Mouse (Mus musculus) embryonic fibroblast, embryonic 13.5 days (primary cell): ENCODE data around the gene Arhgap4. TPM values are rescaled to one million over a fixed set of nuclear protein-coding genes. Genes with fewer than 3 reads are reported as not detected.

Source experiments
- H3K27ac ChIP-seq: 2 replicates; pipeline ENCODE4 v1.5.1; 2012; ENCODE audit warnings: low read length, control low read depth, inconsistent platforms; ENCODE audit not compliant: insufficient read depth
- H3K4me1 ChIP-seq: 2 replicates; pipeline ENCODE4 v1.6.1; 2011; ENCODE audit warnings: low read length; ENCODE audit not compliant: control insufficient read depth, insufficient read depth
- H3K4me3 ChIP-seq: 2 replicates; pipeline ENCODE4 v1.5.1; 2011; ENCODE audit warnings: mild to moderate bottlenecking, control low read depth, low read length; ENCODE audit not compliant: insufficient read depth
- CTCF ChIP-seq: IDR thresholded peaks from 2 replicates; pipeline ENCODE4 v1.5.1; 2011; ENCODE audit warnings: mild to moderate bottlenecking, control low read depth, low read length, moderate library complexity, borderline replicate concordance; ENCODE audit not compliant: insufficient read depth
- POLR2A ChIP-seq: IDR thresholded peaks from 2 replicates; pipeline ENCODE4 v1.6.1; 2011; ENCODE audit warnings: low read depth, mild to moderate bottlenecking, control low read depth, low read length, moderate library complexity
- polyA plus RNA-seq: library from polyadenylated mRNA; stranded (reverse); fragments of >200 nt; gene quantifications from 2 replicates; pipeline ENCODE4 v1.2.4, GENCODE M21; 2011; ENCODE audit warnings: low read depth; ENCODE audit not compliant: missing spikeins, insufficient read length

Arhgap4 gene
- polyA plus RNA-seq, 1 experiment, result 0.72 TPM

DNA sequence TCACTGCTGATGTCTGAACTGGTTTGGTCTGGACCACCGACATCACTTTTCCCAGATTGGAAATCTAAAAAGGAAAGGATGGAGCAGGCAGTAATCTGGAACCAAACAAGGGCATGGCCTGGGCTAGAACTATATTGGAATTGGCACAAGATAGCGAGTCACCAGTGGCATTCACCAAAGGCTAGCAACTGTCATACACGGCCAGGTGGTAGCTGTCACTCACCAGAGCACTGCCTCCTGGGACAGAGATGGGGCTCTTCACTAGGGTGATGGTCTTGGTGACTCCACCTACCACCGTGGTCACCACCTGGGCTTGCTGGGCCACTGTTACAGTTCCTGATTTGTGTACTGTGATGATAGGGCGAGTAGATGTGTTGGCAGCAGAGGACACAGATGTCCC is 30.9 kb upstream of the Arhgap4 start:
- no peaks in the 10 kb centered on the region for H3K4me1 ChIP-seq
- TF ChIP-seq POLR2A, result no peak
- no peak overlapping the region for H3K27ac ChIP-seq
- H3K4me3 ChIP-seq, result no peak overlapping the region

DNA sequence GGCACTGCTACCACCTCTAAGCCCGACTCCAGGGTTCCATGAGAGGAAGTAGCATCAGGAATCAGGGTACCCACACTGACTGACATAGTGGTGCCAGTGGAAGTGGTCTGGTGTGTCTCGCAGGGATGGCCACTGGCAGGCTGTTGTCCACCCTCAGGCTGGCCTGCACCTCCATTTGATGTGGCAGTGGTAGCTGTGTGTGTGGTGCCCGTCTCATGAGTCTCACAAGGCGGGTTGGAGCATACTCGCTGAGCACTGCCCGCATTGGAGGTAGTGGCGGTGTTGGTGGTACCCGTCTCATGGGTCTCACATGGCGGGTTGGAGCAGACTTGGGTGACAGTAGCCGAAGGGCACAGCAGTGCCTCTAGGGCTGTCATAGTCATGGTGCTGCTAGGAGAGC is 27.7 kb upstream of the Arhgap4 start:
- no peak overlapping the region for H3K4me3 ChIP-seq
- no peaks in the 10 kb centered on the region for H3K4me1 ChIP-seq
- TF ChIP-seq CTCF (no peak), POLR2A (no peak)
- H3K27ac ChIP-seq, result no peak overlapping the region

DNA sequence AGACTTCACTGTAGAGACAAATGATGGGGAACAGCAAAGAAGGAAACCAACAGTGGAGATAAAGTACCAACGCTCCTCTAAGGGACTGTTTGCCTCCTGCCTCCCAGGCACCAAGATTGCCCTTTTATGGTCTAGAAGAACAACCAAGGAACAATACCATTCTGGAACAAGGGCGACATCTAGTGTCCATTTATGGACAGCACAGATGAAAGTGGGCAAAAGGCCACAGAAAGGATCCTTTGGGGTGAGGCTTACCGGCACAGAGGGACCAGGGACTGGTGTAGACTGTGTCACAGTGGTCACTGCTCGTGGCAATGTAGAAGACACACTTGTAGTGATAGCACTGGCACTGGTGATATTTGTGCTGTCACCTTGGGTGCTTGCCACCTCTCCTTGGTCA is 27.0 kb upstream of the Arhgap4 start:
- H3K4me3 ChIP-seq, result no peak overlapping the region
- TF ChIP-seq CTCF (no peak), POLR2A (no peak)
- H3K27ac ChIP-seq, result no peak overlapping the region
- H3K4me1 ChIP-seq, result no peaks in the 10 kb centered on the region

DNA sequence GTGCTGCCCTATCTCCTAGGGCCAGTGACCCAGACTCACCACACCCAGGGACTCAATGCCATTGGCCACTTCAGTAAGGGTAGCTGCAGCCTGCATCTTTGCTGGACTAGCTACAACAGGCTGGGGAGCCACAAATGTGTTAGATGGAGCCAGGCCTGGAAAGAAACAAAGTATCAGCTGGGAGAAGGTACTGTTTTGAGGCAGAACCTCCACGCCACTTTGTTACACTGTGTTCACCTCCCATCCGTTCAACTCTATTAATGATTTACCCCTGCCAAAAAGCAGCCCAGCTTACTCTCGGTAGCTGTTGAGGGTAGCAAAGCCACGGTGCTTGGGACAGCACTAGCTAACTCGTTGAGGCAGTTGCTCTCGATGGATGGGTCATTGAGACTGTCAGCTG is 25.2 kb upstream of the Arhgap4 start:
- Histone ChIP-seq H3K27ac (no peak overlapping the region), H3K4me3 (no peak overlapping the region), H3K4me1 (no peaks in the 10 kb centered on the region)
- TF ChIP-seq POLR2A, result no peak
- TF ChIP-seq CTCF, result no peak

DNA sequence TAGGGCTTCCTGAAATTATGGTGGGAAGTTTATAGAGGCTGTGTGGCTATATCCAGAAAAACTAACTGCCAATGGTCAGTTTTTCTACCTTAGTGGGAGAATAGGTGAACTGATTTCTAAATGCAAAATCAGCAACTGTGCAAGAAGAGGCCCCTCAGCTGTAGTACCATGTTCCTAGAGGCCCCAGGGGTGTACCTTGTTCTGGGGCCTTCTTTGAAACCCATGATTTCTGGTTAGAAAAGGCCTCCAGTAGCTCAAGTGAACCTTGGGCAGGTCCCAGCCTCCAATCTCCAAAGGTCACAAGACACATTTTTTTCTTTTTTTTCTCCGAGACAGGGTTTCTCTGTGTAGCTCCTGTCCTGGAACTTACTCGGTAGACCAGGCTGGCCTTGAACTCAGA is 20.6 kb upstream of the Arhgap4 start:
- Histone ChIP-seq H3K27ac (no peak overlapping the region), H3K4me1 (no peaks in the 10 kb centered on the region), H3K4me3 (no peak overlapping the region)
- TF ChIP-seq CTCF (no peak), POLR2A (no peak)

DNA sequence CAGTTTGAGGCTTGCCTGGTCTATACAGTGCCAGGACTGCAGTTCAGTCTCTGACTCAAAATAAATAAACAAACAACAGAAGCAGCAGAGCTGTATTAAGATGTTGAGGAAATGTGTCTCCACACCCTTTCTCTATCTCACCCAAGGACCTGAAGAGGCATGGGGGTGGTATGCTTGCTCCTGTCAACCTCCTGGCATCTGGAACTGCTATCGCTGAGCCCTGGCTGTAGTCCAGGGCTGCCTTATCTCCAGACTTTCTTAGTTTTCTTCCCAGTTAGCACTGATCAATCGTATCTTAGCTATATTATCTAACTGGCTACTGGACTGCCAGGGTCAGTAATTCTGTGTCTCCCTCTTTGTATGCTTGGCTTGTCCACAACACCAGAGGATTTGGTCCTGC is 20.2 kb upstream of the Arhgap4 start:
- TF ChIP-seq CTCF (no peak), POLR2A (no peak)
- Histone ChIP-seq H3K4me3 (no peak overlapping the region), H3K27ac (no peak overlapping the region), H3K4me1 (no peaks in the 10 kb centered on the region)

DNA sequence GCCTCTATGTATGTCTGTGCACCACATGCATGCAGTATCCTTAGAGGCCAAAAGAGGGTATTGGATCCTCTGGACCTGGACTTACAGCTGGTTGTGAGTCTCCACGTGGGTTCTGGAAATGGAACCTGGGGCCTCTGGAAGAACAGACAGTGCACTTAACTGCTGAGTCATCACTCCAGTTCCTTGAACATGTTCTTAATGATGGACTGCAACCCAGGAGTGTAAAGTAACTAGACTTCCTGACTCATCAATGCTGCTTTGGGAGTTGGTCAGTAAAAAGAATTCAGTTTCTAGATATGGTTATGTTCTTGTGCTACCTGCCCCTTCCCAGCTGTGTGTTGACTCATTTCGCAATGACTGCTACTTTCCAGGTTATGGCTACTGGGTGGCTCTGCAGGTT is 10.2 kb upstream of the Arhgap4 start:
- no peak for TF ChIP-seq CTCF
- TF ChIP-seq POLR2A, result no peak
- Histone ChIP-seq H3K4me3 (no peak overlapping the region), H3K27ac (no peak overlapping the region), H3K4me1 (no peaks in the 10 kb centered on the region)

DNA sequence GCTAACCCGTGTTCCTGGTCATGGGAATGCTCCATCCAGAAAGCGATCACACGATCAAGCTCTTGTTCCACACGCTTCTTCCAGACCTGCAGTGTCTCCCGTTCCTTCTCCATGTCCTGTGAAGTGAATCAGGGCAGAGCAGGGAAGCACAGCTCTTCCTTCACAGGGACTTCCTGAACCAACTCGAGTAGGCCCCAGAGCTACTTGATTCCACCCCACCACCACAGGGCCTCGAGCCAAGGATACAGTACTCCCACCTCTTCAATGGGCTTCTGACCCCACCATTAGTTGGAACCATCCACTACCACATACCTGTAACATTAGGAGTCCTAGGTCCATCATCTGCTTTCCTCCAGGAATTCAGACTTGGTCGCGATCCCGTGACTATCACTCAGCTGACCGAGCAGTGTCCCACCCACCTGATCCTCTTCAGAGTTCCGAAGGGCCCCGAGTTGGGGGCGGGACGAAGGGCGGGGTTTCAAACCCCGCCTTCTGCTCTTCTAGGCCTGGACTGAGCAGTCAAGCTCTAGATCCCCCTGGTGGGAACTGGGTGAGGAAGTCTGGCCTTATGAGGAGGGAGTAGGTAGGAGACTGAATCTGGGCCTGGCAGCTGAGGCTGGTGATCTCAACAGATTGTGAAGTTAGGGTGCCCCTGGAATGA is 8.9 kb upstream of the Arhgap4 start, which contains the start of gene Renbp:
Gene Renbp (minus strand): TSS at position 449 of the 661 bp plus-strand sequence.
- Histone ChIP-seq H3K4me3 (peak within 1 kb of the TSS; percentile 46), H3K27ac (no peak within 1 kb of the TSS), H3K4me1 (no peaks in the 10 kb centered on the region)
- TF ChIP-seq POLR2A (peak; percentile 56; the same call in 1 of the 2 replicates), CTCF (no peak)

DNA sequence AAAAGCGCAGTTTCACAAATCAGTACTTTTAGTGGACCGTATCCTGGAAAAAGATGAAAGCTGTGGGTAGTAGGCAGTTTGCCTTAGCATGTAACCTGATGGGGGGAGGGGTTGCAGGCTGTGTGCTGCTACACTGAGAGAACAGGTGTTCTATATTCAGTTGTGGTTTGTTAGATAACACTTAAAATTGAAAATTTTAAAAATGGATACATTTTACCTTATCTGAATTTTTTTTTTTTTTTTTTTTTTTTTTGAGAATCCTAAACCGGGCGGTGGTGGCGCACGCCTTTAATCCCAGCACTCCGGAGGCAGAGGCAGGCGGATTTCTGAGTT is 846 bp upstream of the Arhgap4 start:
- Histone ChIP-seq H3K27ac (no peak overlapping the region), H3K4me3 (peak overlapping the region; percentile 43; the same call in 1 of the 2 replicates), H3K4me1 (no peaks in the 10 kb centered on the region)
- TF ChIP-seq CTCF (no peak), POLR2A (no peak)

DNA sequence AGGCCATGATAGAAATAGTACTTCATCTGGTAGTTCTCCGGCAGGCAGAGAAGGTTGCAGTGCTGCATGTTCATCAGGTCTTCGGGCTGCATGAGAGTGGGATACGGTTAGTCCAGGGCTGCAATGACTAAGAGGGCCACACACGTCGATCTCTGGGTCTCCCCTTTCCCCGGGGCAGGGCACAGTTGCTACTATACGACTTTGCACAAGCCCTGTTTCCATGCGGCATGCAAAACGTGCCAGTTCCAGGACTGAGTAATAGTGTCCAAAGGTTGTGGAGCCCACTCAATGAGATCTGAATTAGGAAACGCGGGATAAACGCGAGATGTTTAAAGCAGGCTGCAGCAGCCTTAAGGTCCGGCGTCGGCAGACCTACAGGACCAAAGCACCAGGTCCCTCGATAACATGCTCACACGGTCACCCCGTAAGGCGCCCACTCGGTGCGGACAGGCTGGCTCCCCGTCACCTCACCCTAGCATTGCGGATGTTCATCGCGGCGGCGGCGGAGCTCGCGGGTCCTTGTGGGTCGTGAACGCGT is 316 bp downstream of the Arhgap4 start:
- TF ChIP-seq POLR2A (no peak), CTCF (no peak)
- Histone ChIP-seq H3K27ac (peak overlapping the region; percentile 53), H3K4me1 (no peaks in the 10 kb centered on the region), H3K4me3 (peak overlapping the region; percentile 91)

DNA sequence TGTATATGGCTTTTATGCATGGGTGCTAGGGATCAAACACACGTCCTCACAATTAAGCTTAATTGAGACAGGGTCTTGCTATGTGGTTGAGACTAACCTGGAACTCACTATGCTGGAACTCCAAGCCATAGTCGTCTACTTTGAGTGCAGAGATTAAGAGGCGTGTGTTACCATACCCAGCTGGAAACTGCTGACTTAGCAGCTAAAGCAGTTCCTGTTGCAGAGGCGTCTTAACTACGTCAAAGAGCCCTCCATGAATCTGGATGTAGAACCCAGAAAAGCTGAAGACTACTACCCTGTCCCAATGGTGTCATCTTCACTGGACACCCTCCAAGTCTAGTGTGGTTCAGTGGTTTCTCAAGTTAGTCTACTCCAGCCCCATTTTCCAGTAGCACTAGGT is 3.0 kb downstream of the Arhgap4 start:
- Histone ChIP-seq H3K4me1 (no peaks in the 10 kb centered on the region), H3K27ac (no peak overlapping the region), H3K4me3 (no peak overlapping the region)
- TF ChIP-seq CTCF (no peak), POLR2A (no peak)
